Mouse (Mus musculus) MEL (cell line): ENCODE results near the gene Coq6.

ENCODE experiments used
- CHD2 ChIP-seq: IDR thresholded peaks from 2 replicates; pipeline ENCODE4 v1.6.1; 2011; ENCODE audit warnings: low read length, improper control_type of control experiment
- CTCF ChIP-seq, 3 experiments: IDR thresholded peaks in 2 of 3; conservative IDR thresholded peaks in 1 of 3; 2 replicates each; pipeline ENCODE4 v1.5.1; 2011 to 2012; ENCODE audit warnings: low read length in 3 of 3, low read depth in 2 of 3, mild to moderate bottlenecking in 2 of 3, improper control_type of control experiment in 1 of 3, inconsistent platforms in 1 of 3, mixed read lengths in 1 of 3, moderate library complexity in 1 of 3; ENCODE audit not compliant: control insufficient read depth in 1 of 3, insufficient read depth in 1 of 3, poor library complexity in 1 of 3, severe bottlenecking in 1 of 3
- MAFK ChIP-seq: IDR thresholded peaks from 2 replicates; pipeline ENCODE4 v1.6.1; 2011; ENCODE audit warnings: low read depth, mild to moderate bottlenecking, low read length, improper control_type of control experiment, borderline replicate concordance
- MAZ ChIP-seq: IDR thresholded peaks from 2 replicates; pipeline ENCODE4 v1.6.1; 2012; ENCODE audit warnings: low read depth, mild to moderate bottlenecking, inconsistent platforms, low read length, improper control_type of control experiment
- POLR2A ChIP-seq, 2 experiments: IDR thresholded peaks; 2 replicates each; pipeline ENCODE4 v1.6.1; 2011 to 2012; ENCODE audit warnings: low read length in 2 of 2, mild to moderate bottlenecking in 2 of 2, control low read depth in 1 of 2, improper control_type of control experiment in 1 of 2, low read depth in 1 of 2, moderate library complexity in 1 of 2; ENCODE audit not compliant: control insufficient read depth in 1 of 2, insufficient read depth in 1 of 2, poor library complexity in 1 of 2
- USF1 ChIP-seq: IDR thresholded peaks from 2 replicates; pipeline ENCODE4 v1.6.1; 2014; ENCODE audit warnings: low read depth, mild to moderate bottlenecking, inconsistent platforms, low read length, improper control_type of control experiment, moderate library complexity

DNA sequence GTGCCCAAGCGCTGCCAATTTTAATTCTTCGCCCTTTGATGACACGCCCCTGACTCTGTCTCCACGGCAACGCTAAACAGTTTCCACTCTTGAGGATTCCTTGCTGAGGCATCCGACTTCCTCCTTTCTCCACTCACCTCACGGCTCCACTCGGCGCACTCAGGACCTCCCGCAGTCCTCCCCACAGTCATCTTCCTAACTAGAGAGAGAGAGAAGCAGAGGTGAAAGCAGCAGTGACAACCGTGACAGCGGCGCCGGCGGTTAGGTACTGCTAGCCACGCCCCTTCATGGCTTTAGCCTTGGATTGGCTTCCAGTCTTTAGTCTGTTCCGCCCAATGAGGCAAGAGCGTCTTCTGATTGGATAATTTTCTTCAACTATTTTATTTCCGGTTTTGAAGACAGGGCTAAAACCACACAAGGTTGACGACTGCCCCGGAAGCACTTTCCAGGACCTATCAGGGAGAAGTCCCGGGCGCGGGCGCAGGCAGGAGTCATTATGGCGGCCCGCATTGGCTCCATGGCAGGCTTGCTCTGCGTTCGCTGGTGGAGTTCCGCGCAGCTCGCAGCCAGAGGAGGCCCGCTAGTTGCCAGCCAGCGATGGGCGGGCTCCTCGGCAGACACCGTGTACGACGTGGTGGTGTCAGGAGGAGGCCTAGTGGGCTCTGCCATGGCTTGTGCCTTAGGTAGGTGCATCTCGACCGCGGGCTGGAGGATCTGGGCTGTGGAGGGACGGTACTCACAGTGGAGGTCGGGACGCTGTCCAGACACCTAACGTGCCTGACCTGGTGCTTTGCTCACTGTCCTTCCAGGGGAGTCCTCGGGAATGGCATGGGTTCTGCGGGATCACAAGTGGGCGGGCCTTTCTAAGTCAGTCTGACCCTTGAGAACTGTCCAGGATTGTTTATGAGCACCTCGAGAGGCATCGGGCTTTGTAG, at the start of gene Coq6, which contains the start of gene Fam161b:
- no peak for TF ChIP-seq MAFK
- TF ChIP-seq CHD2: peak; percentile 85
- TF ChIP-seq MAZ: no peak
- no peak; a peak in 1 of 6 replicates for TF ChIP-seq CTCF (IDR thresholded peaks at IDR 0.05 in 2 of 3, conservative IDR thresholded peaks at IDR 0.05 in 1 of 3; ENCODE audit: control insufficient read depth in 1 of 3, insufficient read depth in 1 of 3, low read depth in 2 of 3, low read length in 3 of 3, poor library complexity in 1 of 3, severe bottlenecking in 1 of 3)
- no peak for TF ChIP-seq USF1
- peak; percentile 83 to 92 for TF ChIP-seq POLR2A (IDR thresholded peaks at IDR 0.05; ENCODE audit: control insufficient read depth in 1 of 2, insufficient read depth in 1 of 2, low read depth in 1 of 2, low read length in 2 of 2, poor library complexity in 1 of 2)
